Mouse (Mus musculus) testis, adult 2 months (tissue): ENCODE measurements around the gene Mvd. TPM values are rescaled to one million over a fixed set of nuclear protein-coding genes. Genes with fewer than 3 reads are reported as not detected.

Experiments used
- H3K27ac ChIP-seq: fragments of 200-500 bp; 2 replicates; pipeline ENCODE4 v1.5.1; 2012; ENCODE audit warnings: low read depth, low read length; ENCODE audit not compliant: control insufficient read depth, insufficient read depth
- H3K27me3 ChIP-seq: fragments of 200-500 bp; 2 replicates; pipeline ENCODE4 v1.6.1; 2012; ENCODE audit warnings: mild to moderate bottlenecking, low read length, moderate library complexity; ENCODE audit not compliant: control insufficient read depth, insufficient read depth
- H3K36me3 ChIP-seq: fragments of 200-500 bp; 2 replicates; pipeline ENCODE4 v1.6.1; 2012; ENCODE audit warnings: mild to moderate bottlenecking, low read length; ENCODE audit not compliant: control insufficient read depth, insufficient read depth
- H3K4me1 ChIP-seq: fragments of 200-500 bp; 2 replicates; pipeline ENCODE4 v1.6.1; 2012; ENCODE audit warnings: low read length; ENCODE audit not compliant: control insufficient read depth, insufficient read depth
- H3K4me3 ChIP-seq: fragments of 200-500 bp; 2 replicates; pipeline ENCODE4 v1.5.1; 2012; ENCODE audit warnings: low read depth, mild to moderate bottlenecking, low read length, moderate library complexity, mixed read lengths; ENCODE audit not compliant: control insufficient read depth
- CTCF ChIP-seq: fragments of 200-500 bp; IDR thresholded peaks from 2 replicates; pipeline ENCODE4 v1.5.1; 2012; ENCODE audit warnings: low read depth, mild to moderate bottlenecking, inconsistent platforms, low read length, moderate library complexity; ENCODE audit not compliant: control insufficient read depth, insufficient read depth, insufficient replicate concordance
- POLR2A ChIP-seq: fragments of 200-500 bp; IDR thresholded peaks from 2 replicates; pipeline ENCODE4 v1.6.1; 2012; ENCODE audit warnings: low read depth, mild to moderate bottlenecking, inconsistent platforms, low read length, moderate library complexity; ENCODE audit not compliant: control insufficient read depth
- polyA plus RNA-seq: library from polyadenylated mRNA; depleted of rRNA; stranded (reverse); fragments of >200 nt; gene quantifications from 2 replicates; pipeline ENCODE4 v1.2.3, GENCODE M21; 2012

Gene Mvd
- polyA plus RNA-seq, 1 experiment = 6.6 TPM

DNA sequence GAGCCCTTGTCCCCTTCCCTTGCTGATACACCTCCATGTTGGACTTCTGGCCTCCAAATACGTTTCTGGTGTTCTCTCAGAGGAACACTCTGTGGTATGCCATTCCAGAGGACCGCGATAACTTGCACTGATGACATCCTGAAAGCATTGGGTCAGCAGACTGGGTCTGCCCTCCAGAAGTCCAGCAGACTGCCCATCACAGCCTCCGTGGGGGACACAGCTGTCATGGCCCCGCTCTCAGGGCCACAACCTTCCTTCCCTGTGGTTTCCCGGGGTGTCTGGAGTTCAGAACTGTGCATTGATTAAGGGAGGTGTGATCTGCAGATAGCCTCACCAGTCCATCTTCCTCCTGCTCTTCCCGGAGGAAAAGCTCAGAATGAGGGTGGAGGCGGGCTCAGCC, 19.3 kb upstream of the Mvd start:
- TF ChIP-seq CTCF (no peak), POLR2A (no peak)
- H3K4me3 ChIP-seq = no peak overlapping the region
- no peaks in the 10 kb centered on the region for H3K36me3 ChIP-seq
- H3K27me3 ChIP-seq = no peaks in the 10 kb centered on the region
- H3K27ac ChIP-seq = no peak overlapping the region
- H3K4me1 ChIP-seq = peaks cover 17% of the 10 kb centered on the region

GRCm38 (mm10) chr8:122461473-122462148, 18.4 kb upstream of the Mvd start:
- no peak overlapping the region for H3K4me3 ChIP-seq
- no peaks in the 10 kb centered on the region for H3K27me3 ChIP-seq
- peaks cover 17% of the 10 kb centered on the region for H3K4me1 ChIP-seq
- H3K36me3 ChIP-seq = no peaks in the 10 kb centered on the region
- TF ChIP-seq CTCF = no peak
- TF ChIP-seq POLR2A = no peak
- no peak overlapping the region for H3K27ac ChIP-seq

GRCm38 (mm10) chr8:122460524-122461472, 17.6 kb upstream of the Mvd start, which contains the start of gene Snai3:
TSS of gene Snai3 (minus strand) at chr8:122460733.
- TF ChIP-seq CTCF (no peak), POLR2A (no peak)
- no peaks in the 10 kb centered on the region for H3K27me3 ChIP-seq
- H3K27ac ChIP-seq = no peak within 1 kb of the TSS
- peak within 1 kb of the TSS; percentile 36 for H3K4me3 ChIP-seq
- peaks cover 17% of the 10 kb centered on the region for H3K4me1 ChIP-seq
- no peaks in the 10 kb centered on the region for H3K36me3 ChIP-seq

DNA sequence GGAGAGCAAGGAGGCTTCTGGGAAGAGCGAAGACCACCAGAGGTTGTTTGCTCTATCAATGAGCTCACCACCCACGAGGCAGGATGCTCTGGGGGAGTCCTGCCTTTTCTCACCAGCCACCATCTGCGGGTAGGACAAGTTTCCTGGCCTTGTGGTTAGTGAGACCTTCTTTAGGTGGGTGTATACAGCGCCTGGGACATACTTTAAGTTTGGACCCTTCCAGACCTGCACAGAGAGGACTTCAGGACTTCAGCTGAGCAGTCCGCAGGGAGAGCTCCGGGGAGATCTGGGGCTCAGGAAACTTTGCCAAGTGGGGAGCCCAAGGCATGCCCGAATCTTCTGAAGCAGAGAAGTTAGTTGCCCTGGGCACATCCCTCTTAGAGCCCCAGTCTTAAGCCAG, 16.8 kb upstream of the Mvd start:
- Histone ChIP-seq H3K27ac (no peak overlapping the region), H3K36me3 (no peaks in the 10 kb centered on the region), H3K4me1 (peaks cover 17% of the 10 kb centered on the region), H3K4me3 (peak overlapping the region; percentile 36), H3K27me3 (no peaks in the 10 kb centered on the region)
- no peak for TF ChIP-seq CTCF
- no peak for TF ChIP-seq POLR2A

DNA sequence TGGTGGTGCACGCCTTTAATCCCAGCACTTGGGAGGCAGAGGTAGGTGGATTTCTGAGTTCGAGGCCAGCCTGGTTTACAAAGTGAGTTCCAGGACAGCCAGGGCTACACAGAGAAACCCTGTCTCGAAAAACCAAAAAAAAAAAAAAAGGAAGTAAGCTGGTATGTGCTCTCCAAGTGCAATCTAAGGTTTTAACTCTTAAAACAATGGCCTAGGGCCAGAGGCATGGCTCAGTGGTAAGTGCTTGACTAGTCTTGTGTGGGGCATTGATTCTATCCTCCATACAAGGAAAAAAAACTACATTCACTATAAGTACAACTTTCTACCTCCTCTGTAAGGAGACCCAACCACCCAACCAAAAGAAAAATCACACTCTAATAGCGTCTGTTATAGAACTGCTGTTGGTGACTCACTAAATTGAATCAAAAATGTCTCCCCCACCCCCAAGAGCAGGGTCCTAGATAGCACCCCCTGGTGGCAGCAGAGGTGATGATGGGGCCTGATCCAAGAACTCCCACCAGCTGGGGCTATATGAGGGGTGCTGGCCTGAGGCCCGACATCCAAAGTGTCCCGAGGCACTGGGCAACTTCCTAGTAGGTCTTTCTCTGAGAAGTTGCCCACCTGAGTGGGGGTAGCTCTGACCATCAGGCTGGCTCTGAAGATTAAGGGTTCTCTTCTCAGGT, 16.1 kb upstream of the Mvd start:
- Histone ChIP-seq H3K4me1 (peaks cover 17% of the 10 kb centered on the region), H3K27me3 (no peaks in the 10 kb centered on the region), H3K4me3 (no peak overlapping the region), H3K27ac (no peak overlapping the region), H3K36me3 (no peaks in the 10 kb centered on the region)
- TF ChIP-seq POLR2A (no peak), CTCF (0 out of 2 replicates have a peak, but pooled peaks have one; percentile 21)

DNA sequence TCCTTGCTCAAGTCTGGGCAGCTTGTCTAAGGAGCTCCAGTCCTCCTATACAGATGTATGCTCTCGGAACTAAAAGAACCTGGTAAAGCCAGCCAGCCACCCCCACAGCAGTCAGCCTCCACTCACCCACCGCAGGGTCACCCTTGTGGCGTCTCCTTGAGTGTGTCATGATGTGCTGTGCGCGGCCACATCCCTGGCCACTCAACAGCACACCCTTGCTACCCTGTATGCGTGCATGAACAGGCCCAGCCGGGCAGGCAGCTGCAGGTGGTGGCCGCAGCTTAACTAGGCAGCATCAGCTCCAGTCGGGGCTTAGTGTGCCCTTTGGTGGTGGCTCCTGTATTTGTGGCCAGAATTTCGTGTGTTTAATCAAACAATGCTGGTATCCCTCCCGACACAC, 13.9 kb upstream of the Mvd start:
- Histone ChIP-seq H3K36me3 (no peaks in the 10 kb centered on the region), H3K4me1 (peaks cover 17% of the 10 kb centered on the region), H3K27me3 (no peaks in the 10 kb centered on the region), H3K27ac (no peak overlapping the region), H3K4me3 (no peak overlapping the region)
- no peak for TF ChIP-seq POLR2A
- TF ChIP-seq CTCF = no peak

DNA sequence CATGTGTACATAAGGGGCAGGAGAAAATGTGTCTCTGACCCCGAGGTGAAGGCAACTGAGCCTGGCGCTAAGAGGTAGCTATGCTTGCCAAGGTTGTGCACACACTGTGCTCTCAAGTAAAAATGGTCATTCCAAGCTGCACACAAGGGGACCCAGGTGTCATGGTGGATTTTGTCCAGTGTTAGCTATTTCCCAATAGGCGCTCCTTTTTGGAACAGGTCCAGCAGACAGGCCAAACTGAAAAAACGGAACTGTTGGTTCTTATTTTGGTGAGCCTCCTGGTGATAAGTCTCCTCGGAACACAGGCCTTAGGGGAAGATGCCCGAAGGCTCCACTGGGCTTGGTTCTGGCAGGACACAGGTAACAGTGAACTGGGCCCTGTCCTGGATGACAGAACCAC, 11.2 kb upstream of the Mvd start:
- no peak for TF ChIP-seq POLR2A
- no peak for TF ChIP-seq CTCF
- no peak overlapping the region for H3K4me3 ChIP-seq

More for the DNA sequence above, 11.2 kb upstream of the Mvd start:
- H3K4me1 ChIP-seq = peaks cover under 1% of the 10 kb centered on the region; the same call in 1 of the 2 replicates
- H3K27me3 ChIP-seq = no peaks in the 10 kb centered on the region
- no peak overlapping the region for H3K27ac ChIP-seq
- H3K36me3 ChIP-seq = no peaks in the 10 kb centered on the region
